Mouse (Mus musculus): ENCODE results near the gene Hspb8.
"Not testable (repeated sequence)": the region's sequence is repeated elsewhere in the genome, so short reads cannot be mapped to it uniquely, and the experiment has no call there.

Gene Hspb8

DNA sequence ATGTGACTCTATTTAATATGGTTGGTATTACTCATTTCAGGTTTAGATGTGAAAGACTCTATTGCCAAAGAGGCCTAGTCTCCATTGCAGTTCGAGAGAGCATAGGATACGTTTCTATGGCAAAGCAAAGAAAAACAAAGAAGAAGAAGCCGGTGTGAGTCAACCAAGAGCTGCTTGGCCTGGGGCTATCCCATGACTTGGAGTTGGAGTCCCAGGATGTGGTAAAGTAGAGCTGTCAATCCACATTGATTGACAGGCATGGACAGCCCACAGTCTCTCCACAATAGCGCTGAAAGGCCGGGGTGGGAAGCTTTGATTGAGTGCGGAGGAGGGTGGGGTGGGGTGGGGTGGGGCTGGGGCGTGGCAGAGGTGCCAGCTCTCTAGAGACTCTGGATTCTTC lies 10.2 kb upstream of the Hspb8 start:
- DNase-seq (ENCODE audit: inconsistent ontology term), result no peak

DNA sequence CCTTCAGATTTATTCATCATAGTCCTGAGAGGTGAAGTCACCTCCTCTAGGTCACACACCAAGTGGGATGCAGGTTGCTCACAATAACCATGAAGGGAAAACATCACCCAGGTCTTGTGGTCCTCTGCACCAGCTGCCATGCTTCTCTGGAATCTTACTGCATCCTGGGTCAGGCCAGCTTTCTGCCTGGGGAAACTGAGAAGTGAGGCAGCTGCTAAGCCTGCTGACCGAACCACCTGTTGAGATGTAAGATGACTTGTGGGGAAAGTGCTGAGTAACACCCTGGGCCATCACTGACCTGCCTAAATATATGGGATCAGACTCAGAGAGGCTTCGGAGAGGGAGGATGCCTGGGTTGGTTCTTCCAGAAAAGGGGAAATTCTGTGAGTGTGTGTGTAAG lies 4.0 kb upstream of the Hspb8 start:
- DNase-seq (ENCODE audit: inconsistent ontology term), result no peak

DNA sequence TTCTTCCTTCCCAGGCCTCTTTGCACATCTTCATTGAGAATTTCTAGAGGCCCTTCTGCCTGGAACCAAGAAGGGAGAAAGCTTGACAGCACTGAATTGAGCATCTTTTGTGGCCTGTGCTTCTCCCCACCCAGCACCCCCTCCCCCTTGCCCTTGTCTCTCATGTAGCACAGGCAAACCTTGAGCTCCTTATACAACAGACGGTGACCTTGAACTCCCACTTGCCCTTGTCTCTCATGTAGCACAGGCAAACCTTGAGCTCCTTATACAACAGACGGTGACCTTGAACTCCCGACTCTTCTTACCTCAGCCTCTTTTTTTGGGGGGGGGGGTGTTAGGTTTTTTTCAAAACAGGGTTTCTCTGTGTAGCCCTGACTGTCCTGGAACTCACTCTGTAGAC lies 3.0 kb upstream of the Hspb8 start:
- DNase-seq (ENCODE audit: inconsistent ontology term), result not testable (repeated sequence)

DNA sequence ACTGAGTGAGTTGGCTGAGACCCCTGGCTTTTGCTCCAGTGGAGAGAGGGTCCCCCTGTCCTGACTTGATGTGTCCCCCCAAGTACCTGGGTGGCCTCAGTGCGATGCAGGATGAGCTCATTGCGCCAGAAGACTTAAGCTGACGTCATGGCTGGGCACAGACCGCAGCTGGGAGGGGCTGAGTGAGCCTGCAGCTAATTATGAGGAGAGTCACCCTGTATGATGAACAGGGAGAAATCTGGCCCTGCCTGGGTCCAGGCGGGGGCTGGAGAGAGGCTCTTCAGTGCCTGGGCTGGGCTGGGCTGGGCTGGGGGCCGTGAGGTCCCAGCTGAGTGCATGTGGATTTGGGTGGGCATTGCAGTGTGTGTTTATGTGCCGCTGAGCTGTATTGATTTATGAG lies 2.6 kb upstream of the Hspb8 start:
- no peak for DNase-seq (ENCODE audit: inconsistent ontology term)

DNA sequence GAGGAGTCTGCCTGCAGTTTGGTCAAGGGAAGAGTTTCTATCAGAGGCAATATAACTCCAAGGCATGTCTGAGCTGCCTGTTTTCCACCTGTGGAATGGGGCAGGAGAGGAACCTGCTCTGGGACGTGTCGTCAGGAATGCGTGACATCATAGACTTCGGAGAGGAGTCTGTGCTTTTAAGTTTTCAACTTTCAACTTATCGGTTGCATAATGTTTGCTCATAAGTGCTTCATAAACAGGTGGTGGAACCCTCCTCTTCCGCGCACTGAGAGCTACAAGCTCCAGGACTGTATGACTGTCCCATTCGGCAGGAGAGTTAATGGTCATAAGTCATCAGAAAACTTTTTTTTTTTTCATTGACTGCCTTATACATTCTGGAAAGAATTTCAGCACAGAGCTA lies 1.1 kb upstream of the Hspb8 start:
- DNase-seq (ENCODE audit: inconsistent ontology term), result no peak

DNA sequence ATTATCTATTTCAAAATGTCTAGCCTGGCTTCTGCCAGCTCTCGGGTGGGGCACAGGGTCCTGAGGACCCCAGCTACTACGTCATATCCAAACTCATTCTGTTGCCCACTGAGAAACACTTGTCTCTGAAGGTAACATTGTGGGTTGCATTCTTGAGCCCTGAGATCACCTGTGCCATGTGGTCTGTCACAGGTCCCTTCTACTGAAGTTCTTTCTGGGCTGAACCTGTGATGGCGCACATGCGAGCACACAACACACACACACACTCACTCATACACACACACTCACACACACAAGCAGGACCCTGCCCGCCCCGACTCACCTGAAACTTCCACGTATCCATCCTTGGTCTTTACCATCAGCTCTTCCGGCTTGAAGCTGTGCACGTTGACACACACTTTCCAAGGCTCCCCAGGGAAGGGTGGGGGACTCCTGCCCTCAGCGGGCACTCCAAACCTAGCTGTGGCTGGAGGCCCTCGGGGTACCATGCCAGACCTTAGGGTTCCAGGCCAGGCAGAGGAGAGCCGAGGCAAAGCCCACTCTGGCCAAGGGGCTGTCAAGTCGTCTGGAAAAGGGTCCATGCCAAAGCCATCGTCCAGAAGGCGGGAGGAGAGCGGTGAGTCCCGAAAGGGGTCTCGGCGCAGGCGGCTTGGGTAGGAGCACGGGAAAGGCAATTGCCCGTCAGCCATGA lies 728 bp downstream of the Hspb8 start:
- DNase-seq (ENCODE audit: inconsistent ontology term), result no peak

DNA sequence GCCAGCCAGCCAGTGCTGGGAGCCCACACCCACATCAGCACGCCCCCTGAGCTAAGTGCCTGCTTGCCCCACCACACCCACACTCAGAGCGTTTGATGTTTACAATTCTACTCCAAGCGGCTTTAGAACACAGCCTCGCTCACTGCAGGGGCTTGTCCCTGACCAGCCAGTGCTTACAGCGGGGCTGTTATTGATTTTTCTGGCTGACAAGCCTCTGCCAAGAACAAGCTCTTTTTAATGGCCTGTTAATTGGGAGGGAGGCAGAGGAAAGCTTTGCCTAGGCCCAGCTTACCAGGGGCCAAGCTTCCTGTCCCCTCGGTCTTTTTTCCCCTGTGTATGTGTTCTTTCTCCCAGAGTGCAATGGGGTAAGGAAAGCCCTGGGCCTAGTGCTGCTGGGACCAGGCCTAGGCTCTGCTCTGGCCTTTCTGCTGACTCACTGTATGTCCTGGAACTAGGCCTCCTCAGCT lies 1.9 kb downstream of the Hspb8 start:
- DNase-seq (ENCODE audit: inconsistent ontology term), result no peak

DNA sequence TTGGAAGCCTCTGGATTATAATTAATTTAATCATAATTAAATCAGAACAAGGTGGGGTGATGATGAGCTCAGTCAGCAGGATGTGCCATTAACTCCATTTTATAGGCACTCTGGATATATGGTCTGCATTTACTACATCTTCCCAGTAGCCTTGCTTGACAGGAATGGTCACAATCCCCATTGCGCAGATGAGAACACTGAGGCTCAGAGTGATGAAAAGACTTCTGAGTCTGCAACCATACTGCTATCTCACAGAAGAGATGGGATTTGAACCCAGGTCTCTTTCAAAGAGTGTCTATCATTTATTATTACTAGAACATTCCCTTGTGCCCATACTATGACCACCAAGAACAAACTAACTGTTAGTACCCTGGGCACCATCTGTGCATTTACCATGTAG lies 2.5 kb downstream of the Hspb8 start:
- DNase-seq (ENCODE audit: inconsistent ontology term), result no peak

DNA sequence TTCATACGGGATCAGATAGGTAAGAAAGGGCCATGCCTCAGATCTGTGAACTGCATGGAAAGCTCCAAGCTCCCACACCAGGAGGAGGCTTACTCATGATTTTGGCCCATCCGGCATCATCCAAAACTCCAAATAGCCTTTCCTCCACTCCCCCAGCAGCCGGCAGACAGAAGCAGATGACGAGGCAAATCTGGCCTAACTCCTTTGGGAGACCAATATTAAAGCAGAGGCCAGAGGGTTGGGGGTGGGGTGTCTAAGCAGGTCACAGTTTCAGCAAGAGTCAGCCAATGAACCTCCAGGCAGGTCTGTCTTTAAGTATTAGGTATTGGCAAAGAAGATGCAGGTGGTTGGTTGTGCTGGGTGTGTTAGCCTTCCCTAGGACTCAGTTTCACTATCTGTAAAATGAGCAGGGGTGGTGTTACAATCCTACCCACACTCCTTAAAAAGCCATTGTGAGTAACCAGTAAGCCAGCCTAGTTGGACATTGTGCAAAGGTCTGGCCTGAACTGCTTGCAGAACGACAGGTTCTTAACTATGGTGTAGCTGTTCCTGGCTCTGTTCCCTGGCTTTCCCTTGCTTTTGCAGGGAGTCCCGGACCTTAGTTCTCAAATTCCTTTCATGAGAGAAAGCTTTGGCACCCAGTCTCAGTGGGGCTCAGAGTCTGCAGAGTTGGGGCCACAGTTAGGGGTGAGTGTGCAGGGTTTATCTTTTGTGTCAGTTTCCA lies 3.2 kb downstream of the Hspb8 start:
- DNase-seq (ENCODE audit: inconsistent ontology term), result no peak

DNA sequence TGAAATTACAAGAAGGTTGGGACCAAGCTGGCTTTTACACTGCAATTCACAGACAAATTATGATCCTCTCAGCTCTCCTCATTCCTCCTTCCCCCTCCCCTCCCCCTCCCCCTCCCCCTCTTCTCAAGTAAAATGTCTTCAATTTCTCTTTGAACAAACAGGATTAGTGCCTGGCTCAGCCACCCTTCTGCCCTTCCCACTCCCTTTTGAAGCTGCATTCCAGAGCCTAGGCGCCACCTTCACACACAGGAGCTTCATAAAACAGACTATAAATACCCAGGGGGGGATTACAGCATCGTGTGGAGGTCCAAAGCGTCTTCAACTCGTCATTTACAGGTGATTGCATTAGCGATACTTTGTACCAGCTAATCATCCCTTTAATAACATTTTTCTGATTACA lies 6.5 kb downstream of the Hspb8 start:
- DNase-seq (ENCODE audit: inconsistent ontology term), result no peak

DNA sequence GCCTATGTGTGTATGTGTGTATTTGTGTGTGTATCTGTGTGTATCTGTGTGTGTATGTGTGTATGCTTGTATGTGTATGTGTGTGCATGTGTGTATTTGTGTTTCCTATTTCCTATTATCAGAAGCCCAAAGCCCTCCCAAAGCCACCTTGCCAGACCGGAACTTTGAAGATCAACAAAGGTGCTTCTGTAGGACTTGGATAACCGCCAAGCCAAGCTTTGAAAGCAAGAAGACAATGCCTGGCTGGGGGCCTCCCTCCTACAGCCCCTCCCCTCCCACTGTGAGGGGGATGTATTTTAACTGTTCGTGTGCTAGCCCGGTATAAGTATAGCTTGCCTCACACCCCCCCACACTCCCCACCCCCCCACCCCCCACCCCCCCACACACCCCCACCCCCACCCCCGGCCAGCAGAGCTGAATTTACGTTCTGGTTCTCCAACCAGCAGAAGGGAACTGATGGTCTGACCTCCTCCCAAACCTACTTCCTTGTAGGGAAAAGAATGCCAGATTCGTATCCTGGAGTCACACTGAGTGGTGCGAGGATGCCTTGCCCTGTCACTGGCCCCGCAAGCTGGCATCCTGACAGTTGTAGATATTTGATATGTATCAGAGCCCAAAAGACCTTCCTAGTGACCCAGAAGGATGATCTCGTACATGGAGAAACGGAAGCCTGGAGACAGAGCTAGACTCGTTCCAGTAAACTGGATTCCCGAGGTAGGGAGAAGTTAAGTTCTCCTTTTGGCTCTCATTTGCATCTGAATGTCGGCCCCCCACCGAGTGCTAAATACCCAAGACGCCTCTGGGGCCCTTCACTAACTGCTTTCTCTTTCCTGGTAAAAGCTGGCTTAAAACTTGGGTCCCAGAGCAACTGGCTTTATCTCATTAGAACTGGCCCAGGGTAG lies 12.7 kb downstream of the Hspb8 start:
- DNase-seq (ENCODE audit: inconsistent ontology term), result peak; percentile 42

DNA sequence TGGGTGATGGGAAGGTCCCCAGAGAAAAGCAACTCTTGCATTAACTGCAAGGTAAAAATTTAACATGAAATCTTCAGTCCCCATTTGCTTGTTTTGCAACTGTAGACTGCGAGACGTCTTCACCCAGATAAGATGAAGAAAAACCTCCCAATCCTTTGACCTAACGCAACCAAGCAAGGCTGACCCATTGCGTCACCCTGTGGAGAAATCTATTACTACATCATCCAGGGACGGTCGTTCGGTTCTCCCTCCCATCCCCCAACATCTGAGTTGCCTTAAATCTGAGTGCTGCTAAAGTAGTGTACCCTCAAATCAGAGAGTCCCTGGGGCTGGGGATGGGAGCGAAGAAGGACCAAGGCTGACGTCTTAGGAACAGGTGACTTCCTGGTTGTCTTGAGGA lies 13.7 kb downstream of the Hspb8 start:
- no peak for DNase-seq (ENCODE audit: inconsistent ontology term)

DNA sequence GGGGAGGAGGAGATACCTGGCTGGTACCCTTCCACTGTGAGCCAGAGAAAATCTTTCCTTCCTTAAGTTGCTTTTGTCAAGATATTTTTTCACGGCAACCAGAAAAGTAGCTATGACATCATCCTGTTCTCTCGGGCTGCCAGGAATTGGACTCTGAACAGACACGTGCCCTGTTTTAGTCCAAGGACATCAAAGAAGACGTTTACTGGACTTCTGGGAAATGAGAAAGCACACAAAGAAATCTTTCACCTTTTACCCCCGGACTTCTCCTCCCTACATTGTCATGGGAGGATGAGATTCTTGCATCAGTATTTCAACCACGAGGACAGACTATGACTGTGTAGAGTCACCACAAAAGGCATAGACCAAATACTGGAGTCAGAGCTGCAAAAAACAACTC lies 14.7 kb downstream of the Hspb8 start:
- peak; percentile 55 for DNase-seq (ENCODE audit: inconsistent ontology term)

DNA sequence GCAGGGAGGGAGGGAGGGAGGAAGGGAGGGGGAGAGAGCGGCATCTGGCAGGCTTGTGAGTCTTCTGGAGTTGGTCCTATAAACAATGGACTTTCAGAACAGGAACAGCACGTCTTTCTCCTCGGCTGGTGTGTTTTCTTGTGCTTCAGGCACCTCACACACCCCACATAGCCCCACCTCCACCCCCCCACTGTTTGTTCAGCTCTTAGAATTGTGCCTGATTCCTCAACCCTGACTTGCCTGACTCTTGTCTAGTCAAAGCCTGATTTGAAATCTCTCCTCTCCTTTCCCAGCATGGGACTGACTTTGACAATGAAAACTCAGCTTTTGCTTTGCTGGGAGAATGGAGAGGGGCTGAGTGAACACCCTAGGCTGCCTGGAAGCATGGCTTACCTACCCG lies 15.3 kb downstream of the Hspb8 start:
- DNase-seq (ENCODE audit: inconsistent ontology term), result peak; percentile 60

DNA sequence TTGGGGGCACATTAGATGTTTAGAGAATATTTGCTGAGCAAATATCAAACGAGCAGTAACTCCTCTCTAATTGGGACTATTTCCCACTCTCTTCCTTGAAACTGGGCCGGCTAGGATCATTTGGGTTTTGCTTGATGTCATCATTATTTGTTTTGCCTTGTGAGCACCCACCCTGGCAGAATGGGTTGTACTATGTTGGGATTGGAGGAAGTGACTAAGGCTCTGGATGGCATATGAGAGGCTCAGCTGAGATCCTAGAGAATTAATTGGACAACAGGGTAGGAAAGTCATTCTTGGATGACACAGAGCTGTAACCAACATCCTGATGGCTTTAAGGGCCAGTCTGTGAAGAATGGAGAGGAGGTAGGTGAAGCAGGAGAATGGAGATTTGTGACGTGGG lies 16.2 kb downstream of the Hspb8 start:
- DNase-seq (ENCODE audit: inconsistent ontology term), result no peak

DNA sequence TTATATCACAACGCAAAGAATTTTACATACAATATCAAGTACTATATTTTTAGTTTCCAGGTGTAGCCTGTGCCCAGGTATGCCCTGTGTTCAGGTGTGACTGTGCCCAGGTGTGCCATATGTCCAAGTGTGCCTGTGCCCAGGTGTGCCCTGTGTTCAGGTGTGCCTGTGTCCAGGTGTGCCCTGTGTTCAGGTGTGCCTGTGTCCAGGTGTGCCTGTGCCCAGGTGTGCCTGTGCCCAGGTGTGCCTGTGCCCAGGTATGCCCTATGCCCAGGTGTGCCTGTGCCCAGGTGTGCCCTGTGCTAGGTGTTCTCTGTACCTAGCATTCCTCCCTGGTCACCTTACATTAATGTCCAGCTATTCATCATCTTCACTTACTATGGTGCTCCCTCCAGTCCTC lies 16.7 kb downstream of the Hspb8 start:
- no peak for DNase-seq (ENCODE audit: inconsistent ontology term)

DNA sequence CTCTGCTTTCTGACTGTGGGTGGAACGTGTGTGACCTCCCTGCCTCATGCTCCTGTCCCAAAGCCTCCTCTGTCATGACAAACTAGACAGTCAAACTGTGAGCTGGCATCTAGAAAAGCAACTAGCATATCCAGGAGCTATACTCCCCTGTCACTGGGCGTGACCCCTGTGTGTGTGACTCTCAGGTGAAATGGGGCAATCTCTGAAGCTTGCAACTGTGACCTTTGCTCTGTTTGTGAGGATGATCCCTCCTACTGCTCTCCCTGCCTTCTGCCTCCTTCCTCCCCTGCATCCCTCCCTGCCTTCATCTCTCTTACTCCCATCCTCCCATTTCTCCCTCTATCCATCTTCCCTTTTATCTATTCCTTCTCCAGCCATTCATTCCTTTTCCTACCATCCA lies 18.6 kb downstream of the Hspb8 start:
- DNase-seq (ENCODE audit: inconsistent ontology term), result no peak

DNA sequence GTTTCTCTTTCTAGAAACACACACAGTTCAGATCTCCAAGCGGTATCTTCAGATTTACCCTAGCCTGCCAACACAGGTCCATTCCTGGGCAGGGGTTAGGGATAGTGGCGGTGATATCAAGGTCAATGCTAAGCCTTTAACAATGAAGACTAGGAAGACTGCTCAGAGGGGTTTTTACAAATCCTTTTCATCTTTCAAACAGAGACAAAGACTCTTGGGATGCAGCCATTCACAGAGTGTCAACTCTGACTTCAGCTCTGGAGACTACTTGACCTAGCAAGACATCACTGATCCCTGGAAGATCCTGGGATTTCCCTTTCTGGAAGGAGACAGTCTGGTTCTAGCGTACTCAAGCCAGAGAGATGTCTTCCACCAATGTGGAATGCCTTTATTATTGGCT lies 21.9 kb downstream of the Hspb8 start:
- no peak for DNase-seq (ENCODE audit: inconsistent ontology term)

DNA sequence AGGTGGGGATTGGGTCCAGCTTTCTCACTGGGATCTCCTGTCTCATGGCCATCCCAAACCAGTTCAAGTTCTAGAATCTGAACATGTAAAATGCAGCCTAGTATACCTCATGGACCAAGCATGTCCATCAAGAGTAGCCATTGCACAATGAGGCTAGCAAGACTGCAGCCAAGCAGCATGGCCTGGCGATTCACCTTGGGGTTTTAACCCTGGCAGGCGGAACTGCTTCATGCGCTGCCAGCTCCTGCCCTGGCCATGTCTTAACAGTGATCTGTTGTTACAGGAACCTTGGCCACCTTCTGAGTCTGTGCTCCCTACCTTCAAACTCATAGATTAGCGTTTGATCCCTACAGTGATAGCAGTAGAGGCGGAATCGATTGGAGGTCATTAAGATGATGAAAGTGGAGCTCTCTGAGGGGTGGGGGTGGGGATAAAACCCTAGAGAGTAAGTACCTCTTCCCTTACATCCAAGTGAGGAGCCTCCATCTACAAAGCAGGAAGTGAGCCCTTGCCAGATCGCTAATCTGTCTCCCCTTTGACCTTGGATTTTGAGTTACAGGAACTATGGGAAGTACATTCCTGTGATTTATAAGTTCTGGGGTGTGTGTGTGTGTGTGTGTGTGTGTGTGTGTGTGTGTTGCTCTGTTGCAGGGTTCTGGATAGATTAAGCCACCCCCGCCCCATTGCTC lies 22.5 kb downstream of the Hspb8 start:
- no peak for DNase-seq (ENCODE audit: inconsistent ontology term)

DNA sequence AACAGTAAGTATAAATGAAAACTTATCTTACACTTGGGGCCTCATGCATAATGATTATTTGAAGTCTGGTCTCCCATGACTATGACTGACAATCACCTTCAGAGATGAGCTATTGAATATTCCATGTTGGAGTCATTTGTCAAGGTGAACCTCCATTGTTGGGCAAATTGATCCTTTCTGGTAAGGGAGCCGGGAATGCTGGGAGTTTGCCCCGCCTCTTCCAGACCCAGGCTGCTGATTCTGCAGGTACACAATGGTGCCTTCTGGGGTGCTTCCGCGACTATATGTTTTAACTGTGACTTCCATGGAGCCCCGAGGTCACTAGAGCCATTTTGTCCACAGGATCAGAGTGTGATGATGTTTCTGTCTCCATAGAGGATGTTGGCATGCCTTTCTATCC lies 26.6 kb downstream of the Hspb8 start:
- no peak for DNase-seq (ENCODE audit: inconsistent ontology term)

DNA sequence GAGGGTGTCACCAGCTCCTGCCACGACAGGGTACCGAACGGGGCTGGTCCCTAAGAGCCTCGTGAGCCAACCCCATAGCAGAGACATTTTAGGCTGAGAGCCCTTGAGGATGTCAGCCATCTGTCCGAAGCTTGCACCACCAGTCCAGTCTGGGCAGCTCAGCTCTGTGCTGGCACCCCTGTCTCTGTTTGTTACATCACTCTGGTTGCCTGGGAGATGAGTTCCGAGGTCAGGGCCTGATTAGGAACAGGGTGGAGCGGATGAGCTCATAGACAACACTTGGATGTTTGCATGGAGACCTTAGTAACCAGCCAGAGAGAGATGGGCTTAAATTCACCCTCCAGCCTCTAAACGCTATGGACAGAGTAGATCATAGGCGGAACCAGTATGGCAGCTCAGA lies 30.1 kb downstream of the Hspb8 start:
- no peak for DNase-seq (ENCODE audit: inconsistent ontology term)
